Mouse (Mus musculus) liver, embryonic 14.5 days (tissue): ENCODE data around the gene Tedc2. TPM values are rescaled to one million over a fixed set of nuclear protein-coding genes. Genes with fewer than 3 reads are reported as not detected.

ENCODE experiments used
- ATAC-seq: fragments of 200-750 bp; cut with Nextera tagmentation; 2 replicates; pipeline ENCODE4 v1.8.0; 2017; ENCODE audit warnings: moderate number of reproducible peaks, mild to moderate bottlenecking, moderate library complexity; ENCODE audit not compliant: insufficient read depth
- DNase-seq, 3 experiments: peaks; one replicate each; pipeline ENCODE4 v3.0.0-alpha.2; 2012 to 2013; ENCODE audit warnings: low read depth in 3 of 3, low spot score in 3 of 3
- H3K27ac ChIP-seq: fragments of 300-500 bp; sonication (generic); 2 replicates; pipeline ENCODE4 v1.5.1; 2014; ENCODE audit warnings: moderate library complexity, mild to moderate bottlenecking, control low read depth, inconsistent platforms
- H3K27me3 ChIP-seq: fragments of 300-500 bp; sonication (generic); 2 replicates; pipeline ENCODE4 v1.6.1; 2014; ENCODE audit warnings: mild to moderate bottlenecking, low read length, moderate library complexity; ENCODE audit not compliant: control insufficient read depth, insufficient read depth
- H3K36me3 ChIP-seq: fragments of 300-500 bp; sonication (generic); replicated peaks from 2 replicates; pipeline ENCODE4 v1.6.1; 2014; ENCODE audit warnings: low read depth; ENCODE audit not compliant: control insufficient read depth, insufficient read depth
- H3K4me1 ChIP-seq, 2 experiments: fragments of 200-500 bp in 1 of 2; fragments of 300-500 bp in 1 of 2; sonication (generic) in 1 of 2; replicated peaks; 2 replicates each; pipeline ENCODE4 v1.6.1; 2012 to 2014; ENCODE audit warnings: antibody characterized with exemption in 1 of 2, inconsistent platforms in 1 of 2, low read length in 1 of 2; ENCODE audit not compliant: control insufficient read depth in 2 of 2, insufficient read depth in 2 of 2
- H3K4me2 ChIP-seq: fragments of 300-500 bp; sonication (generic); 2 replicates; pipeline ENCODE4 v1.6.1; 2014; ENCODE audit warnings: low read depth, mild to moderate bottlenecking, control low read depth, moderate library complexity
- H3K4me3 ChIP-seq, 2 experiments: fragments of 200-500 bp in 1 of 2; fragments of 300-500 bp in 1 of 2; sonication (generic) in 1 of 2; 2 replicates each; pipeline ENCODE4 v1.5.1; 2012 to 2014; ENCODE audit warnings: low read depth in 2 of 2, low read length in 2 of 2, mild to moderate bottlenecking in 2 of 2, control low read depth in 1 of 2, inconsistent platforms in 1 of 2, moderate library complexity in 1 of 2; ENCODE audit not compliant: insufficient read depth in 1 of 2
- H3K9ac ChIP-seq: fragments of 300-500 bp; sonication (generic); replicated peaks from 2 replicates; pipeline ENCODE4 v1.6.1; 2014; ENCODE audit warnings: mild to moderate bottlenecking, control low read depth, moderate library complexity
- H3K9me3 ChIP-seq: fragments of 300-500 bp; sonication (generic); 2 replicates; pipeline ENCODE4 v1.6.1; 2016; ENCODE audit warnings: low read length, mixed read lengths; ENCODE audit not compliant: control insufficient read depth
- CTCF ChIP-seq: IDR thresholded peaks from 2 replicates; pipeline ENCODE4 v1.5.1; 2016; ENCODE audit warnings: antibody characterized with exemption, low read depth, control low read depth
- EP300 ChIP-seq: IDR thresholded peaks from 2 replicates; pipeline ENCODE4 v1.6.1; 2016; ENCODE audit warnings: antibody characterized with exemption, low read depth
- WGBS: fragments of 180-500 bp; shearing (Covaris S2); extraction: QIAGEN DNeasy Blood & Tissue Kit; methylation state at CpG from one replicate; pipeline ENCODE4 v1.1.7; 2014; ENCODE audit not compliant: insufficient replicate concordance; 5-methylcytosine and 5-hydroxymethylcytosine counted together
- polyA plus RNA-seq, 2 experiments: library from polyadenylated mRNA; depleted of rRNA in 1 of 2; stranded (reverse) in 1 of 2; unstranded in 1 of 2; fragments of >200 nt; fragmentation: Nextera tagmentation in 1 of 2; extraction: Ambion mirVana in 1 of 2; gene quantifications; 2 replicates each; pipeline versions ENCODE4 v1.2.1 to v1.2.3; 2012 to 2014

Gene Tedc2
- polyA plus RNA-seq, 2 experiments, result 7.9 to 18.3 TPM

DNA sequence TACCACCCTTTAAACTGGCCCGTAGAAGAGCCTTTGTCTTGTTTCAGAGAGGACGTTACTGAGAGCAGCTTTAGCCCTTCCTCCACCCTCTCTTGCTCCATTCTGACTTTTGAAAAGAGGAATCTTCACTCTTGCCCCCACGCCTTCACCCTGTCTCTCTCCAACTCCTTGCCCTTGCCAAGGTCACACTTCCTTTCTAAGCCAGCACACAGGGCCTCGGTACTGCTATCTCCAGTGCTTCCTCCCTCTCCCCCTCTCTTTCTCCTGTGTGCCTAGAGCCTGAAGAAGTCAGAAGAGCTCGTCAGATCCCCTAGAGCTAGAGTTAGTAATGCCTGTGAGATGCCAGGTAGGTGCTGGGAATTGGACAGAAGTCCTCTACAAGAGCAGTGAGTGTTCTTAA lies 49.9 kb downstream of the Tedc2 start:
- H3K27me3 ChIP-seq, result no peaks in the 10 kb centered on the region
- WGBS, result 47% methylated on average over 5 of the region's 5 CpGs
- TF ChIP-seq CTCF (no peak), EP300 (no peak)
- H3K4me3 ChIP-seq, result no peak overlapping the region
- no peak for DNase-seq
- peaks cover 14 to 23% of the 10 kb centered on the region in 2 experiments for H3K4me1 ChIP-seq
- peak overlapping the region; percentile 82 for H3K4me2 ChIP-seq
- no peak for ATAC-seq
- no peak overlapping the region for H3K9ac ChIP-seq
- H3K27ac ChIP-seq, result peak overlapping the region; percentile 27; the same call in 1 of the 2 replicates
- H3K36me3 ChIP-seq, result peaks cover 14% of the 10 kb centered on the region
- H3K9me3 ChIP-seq, result no peaks in the 10 kb centered on the region

DNA sequence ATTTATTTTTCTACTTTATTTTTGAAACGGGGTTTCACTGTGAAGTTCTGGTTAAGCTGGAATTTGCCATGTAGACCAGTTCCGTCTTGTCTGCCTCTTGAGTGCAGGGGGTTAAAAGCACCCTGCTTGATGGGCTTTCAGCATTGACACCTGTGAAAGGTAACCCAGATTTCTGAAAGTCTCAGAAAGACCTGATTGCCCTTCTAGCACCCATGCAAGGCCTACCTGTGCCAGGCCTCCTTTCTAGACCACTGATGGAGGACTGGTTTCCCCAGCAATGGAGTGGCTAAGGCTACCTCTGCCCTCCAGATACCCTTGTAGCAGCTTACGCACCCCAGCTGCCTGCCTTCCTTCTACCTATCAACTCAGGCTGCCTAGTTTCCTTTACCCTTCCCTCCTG lies 50.5 kb downstream of the Tedc2 start:
- TF ChIP-seq CTCF (no peak), EP300 (no peak)
- no peaks in the 10 kb centered on the region for H3K27me3 ChIP-seq
- H3K9me3 ChIP-seq, result no peaks in the 10 kb centered on the region
- peaks cover 14 to 23% of the 10 kb centered on the region in 2 experiments for H3K4me1 ChIP-seq
- no peak for DNase-seq
- peak overlapping the region; percentile 72 to 98; a peak in 3 of 4 replicates for H3K4me3 ChIP-seq
- peaks cover 14% of the 10 kb centered on the region for H3K36me3 ChIP-seq
- H3K9ac ChIP-seq, result peak overlapping the region; percentile 92
- WGBS, result 66% methylated on average over 3 of the region's 3 CpGs
- H3K4me2 ChIP-seq, result peak overlapping the region; percentile 82
- H3K27ac ChIP-seq, result peak overlapping the region; percentile 85
- ATAC-seq, result no peak

DNA sequence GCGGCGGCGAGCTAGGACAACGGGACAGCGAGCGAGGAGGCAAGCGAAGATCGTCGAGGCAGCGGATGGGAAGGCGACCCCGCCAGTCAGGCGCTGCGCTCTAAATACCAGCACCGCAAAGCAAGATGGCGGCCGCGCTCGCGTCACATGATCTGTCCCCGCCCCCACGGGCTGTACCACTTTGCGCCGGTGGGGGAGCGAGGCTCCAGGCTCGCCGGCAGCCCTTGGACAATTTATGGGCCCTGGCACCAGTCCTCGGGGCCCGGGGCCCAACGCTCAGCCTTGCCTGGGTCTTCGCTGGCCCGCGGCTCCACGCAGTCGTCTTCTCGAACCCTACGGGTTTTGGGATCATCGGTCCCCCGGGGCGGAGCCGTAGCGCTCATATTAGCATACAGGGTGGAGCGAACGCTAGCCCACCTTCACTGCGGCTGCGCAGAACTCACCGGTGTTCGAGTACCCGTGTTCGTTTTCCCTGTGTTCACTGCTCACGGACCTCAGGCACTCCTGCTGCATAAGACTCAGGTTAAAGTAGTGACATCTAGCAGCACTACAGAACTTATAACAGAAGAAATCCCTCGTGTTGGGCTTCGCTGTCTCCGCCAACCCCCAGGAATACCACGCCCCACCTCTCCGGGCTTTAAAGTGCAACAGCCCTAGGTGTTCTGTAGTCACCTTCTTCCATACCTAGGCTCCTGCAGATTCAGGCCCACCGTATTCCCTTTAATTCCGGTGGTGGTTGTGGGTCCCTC lies 51.2 kb downstream of the Tedc2 start, which contains the start of gene Atp6v0c:
Gene Atp6v0c, minus strand, starts transcription at position 386 of the 749 bp plus-strand sequence.
- H3K4me2 ChIP-seq, result peak within 1 kb of the TSS; percentile 82
- peak within 1 kb of the TSS; percentile 85 for H3K27ac ChIP-seq
- H3K9ac ChIP-seq, result peak within 1 kb of the TSS; percentile 92
- peak within 1 kb of the TSS; percentile 72 to 98 for H3K4me3 ChIP-seq
- H3K4me1 ChIP-seq, result peaks cover 14 to 23% of the 10 kb centered on the region in 2 experiments
- under 1% methylated on average over 58 of the region's 58 CpGs for WGBS
- H3K36me3 ChIP-seq, result peaks cover 14% of the 10 kb centered on the region
- peak; percentile 87 for ATAC-seq
- TF ChIP-seq CTCF, result peak; percentile 41
- TF ChIP-seq EP300, result peak; percentile 45
- no peaks in the 10 kb centered on the region for H3K27me3 ChIP-seq
- no peaks in the 10 kb centered on the region for H3K9me3 ChIP-seq
- DNase-seq, result peak; percentile 89 to 91 (median 90)

DNA sequence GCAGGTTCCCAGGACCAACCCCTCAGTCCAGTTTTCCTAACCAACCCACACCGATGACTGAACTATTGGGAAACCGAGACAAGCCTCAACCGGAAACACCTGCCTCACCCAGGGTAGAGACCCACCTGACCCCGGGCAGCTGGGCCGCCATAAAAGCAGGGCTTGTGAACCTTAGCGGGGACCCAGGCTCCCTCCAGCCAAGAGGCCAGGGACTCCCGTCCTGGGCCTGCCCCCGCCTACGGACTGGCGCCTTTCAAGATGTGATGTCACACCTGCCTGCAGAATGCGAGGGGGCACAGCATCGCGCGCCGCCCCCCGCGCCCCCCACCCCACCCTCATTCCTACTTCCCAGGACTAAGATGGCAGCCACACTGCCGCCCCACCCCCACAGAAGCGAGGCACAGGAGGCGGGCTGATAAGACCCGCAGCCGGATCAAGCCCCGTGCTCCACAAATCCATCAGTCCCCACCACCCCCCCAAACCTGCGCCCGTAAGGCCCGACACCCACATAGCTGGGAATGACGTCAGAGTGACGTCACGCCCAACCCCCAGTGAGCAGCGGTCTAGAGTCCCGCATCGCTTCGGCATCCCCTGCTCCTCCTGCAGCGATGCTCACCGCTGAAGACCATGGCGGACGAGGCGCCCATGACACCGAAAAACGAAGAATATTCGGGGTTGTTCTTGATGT lies 51.9 kb downstream of the Tedc2 start:
- Histone ChIP-seq H3K27me3 (no peaks in the 10 kb centered on the region), H3K9me3 (no peaks in the 10 kb centered on the region), H3K27ac (peak overlapping the region; percentile 85), H3K4me1 (peaks cover 14 to 23% of the 10 kb centered on the region in 2 experiments), H3K36me3 (peaks cover 14% of the 10 kb centered on the region), H3K4me2 (peak overlapping the region; percentile 82), H3K9ac (peak overlapping the region; percentile 92), H3K4me3 (peak overlapping the region; percentile 72 to 98)
- ATAC-seq, result peak; percentile 57
- TF ChIP-seq EP300, result no peak
- TF ChIP-seq CTCF, result no peak
- peak; percentile 60 to 73 (median 64) for DNase-seq
- WGBS, result under 1% methylated on average over 41 of the region's 41 CpGs

DNA sequence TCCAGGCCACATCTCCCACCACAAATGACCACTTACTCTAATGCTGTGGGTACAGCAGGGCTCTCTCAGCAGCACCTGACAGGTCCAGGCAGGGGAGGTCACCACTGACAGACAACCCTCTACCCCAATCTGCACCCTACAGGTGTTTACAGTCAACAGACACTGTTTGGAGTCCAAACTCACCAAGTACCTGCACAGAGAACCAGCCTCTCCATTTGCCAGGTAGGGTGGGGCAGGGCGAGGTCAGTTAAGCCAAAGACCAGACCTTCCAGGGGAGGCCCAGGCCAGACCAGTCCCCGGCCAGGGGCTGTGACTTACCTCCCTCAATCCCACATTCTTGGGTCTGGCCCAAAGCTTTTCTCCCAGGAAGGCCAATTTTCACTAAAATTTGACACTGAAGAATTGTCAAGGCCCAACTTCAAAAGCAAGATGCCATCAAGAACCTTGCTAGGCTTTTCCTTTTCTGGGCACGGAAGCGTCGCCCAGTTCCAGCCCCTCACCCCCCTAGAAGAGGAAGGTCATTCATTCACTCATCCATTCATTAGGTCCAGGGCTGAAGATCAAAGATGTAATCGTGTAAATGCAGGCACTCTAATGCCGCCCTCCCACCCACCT lies 52.7 kb downstream of the Tedc2 start:
- no peak for TF ChIP-seq EP300
- no peak for TF ChIP-seq CTCF
- Histone ChIP-seq H3K27me3 (no peaks in the 10 kb centered on the region), H3K9ac (peak overlapping the region; percentile 92), H3K36me3 (peaks cover 14% of the 10 kb centered on the region), H3K4me2 (peak overlapping the region; percentile 82), H3K9me3 (no peaks in the 10 kb centered on the region), H3K4me3 (peak overlapping the region; percentile 72 to 98), H3K27ac (peak overlapping the region; percentile 85), H3K4me1 (peaks cover 14 to 23% of the 10 kb centered on the region in 2 experiments)
- WGBS, result 32% methylated on average over 7 of the region's 7 CpGs
- ATAC-seq, result no peak
- no peak for DNase-seq
